Mouse (Mus musculus) 416B (cell line): ENCODE measurements around the gene Hrg.
"Not testable (repeated sequence)": the region's sequence is repeated elsewhere in the genome, so short reads cannot be mapped to it uniquely, and the experiment has no call there.

Experiments used
- DNase-seq: peaks from one replicate; pipeline ENCODE4 v3.0.0; 2011; ENCODE audit warnings: low read depth

Gene Hrg

DNA sequence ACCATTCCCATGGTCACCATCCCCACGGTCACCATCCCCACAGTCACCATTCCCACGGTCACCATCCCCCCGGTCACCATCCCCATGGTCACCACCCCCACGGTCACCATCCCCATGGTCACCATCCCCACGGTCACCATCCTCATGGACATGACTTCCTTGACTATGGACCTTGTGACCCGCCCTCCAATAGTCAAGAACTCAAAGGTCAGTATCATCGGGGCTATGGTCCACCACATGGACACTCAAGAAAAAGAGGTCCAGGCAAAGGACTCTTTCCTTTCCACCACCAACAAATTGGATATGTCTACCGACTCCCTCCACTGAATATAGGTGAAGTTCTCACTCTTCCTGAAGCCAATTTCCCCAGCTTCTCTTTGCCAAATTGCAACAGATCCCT, 10.2 kb downstream of the Hrg start:
- no peak for DNase-seq

DNA sequence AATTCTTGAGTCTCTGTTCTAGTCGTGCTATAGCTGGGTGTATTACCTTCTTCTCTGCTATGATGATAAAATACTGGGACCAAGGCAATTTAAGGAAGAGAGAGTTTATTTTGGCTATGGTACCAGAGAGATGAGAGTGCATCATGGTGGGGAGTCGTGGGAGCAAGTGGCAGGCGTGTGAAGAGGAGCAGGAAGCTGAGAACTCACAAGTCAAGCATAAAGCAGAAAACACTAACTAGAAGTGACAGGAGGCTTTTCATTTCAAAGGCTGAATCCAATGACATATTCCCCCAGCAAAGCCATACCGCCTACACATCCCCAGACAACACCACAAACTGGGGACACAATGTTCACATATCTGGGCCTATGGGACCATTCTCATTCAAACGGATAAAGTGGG, 11.4 kb downstream of the Hrg start:
- no peak for DNase-seq

DNA sequence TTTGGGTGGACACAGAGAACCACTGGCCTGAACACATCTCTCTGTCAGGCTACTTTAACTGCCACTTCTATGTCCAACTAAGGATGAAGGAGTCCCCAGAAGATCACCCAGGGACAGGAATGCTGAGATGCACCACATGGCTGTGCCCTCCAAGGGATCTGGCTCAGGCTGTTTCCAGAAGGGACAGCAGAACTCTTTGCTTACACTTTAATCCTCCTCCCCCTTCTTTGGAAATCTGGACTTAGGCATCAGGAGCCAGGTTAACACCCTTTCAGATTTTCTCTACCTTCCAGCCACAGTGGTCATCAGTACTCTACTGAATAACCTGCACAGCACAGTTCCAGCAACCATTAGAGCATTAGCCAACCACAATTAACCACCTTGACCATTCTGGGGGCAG, 12.4 kb downstream of the Hrg start:
- no peak for DNase-seq

DNA sequence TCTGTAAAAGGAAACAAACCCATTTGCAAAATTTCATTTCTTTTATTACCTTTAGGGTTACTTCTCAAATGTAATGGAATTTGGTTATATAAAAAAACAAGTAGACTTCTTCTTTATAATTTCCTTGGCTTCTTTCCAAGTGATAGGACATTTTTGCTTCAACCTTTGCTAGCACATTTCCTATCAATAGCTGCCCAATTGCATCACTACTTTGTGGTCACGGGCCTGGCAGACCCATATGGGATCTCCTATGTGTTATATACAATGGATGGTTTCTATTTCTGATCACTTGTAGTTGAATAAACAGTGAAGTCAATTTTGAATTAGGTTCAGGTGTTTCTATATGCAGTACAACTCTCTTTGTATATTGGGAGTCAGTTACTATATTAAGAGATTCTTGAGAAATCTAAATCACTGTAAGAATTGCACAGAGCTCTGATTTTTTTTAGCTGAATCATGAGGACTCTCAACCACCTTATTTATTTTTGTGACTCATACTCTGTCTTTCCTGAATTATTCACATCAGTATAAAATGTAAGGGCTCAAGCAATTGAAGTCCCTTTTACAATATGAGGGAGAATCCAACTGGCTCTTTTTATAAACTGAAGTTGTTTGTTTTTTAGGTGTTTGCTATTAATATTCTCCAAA, 16.6 kb downstream of the Hrg start:
- peak; percentile 29 for DNase-seq

DNA sequence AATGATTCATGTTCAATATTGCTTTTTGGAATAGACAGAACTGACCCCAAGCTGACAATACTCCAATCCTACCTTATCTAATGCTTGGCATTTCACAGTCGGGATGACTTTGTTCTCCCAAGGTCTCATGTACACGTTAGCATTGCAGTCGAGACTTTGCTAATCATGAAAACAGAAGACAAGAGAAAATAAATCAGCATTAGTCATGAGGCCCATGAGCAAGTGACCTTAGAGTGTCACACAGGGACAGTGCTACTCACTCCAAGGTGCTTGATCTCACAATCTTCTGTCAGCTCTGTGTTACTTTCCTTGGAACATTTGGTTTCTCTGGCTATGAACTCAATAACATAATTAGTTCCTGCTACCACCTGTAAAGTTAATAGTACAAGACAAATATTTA, 46.1 kb downstream of the Hrg start:
- DNase-seq: not testable (repeated sequence)
